Mouse (Mus musculus) left cerebral cortex, postnatal 10 days (tissue): ENCODE measurements around the gene Gal3st2. TPM values are rescaled to one million over a fixed set of nuclear protein-coding genes. Genes with fewer than 3 reads are reported as not detected.

ENCODE experiments used
- total RNA-seq, 2 experiments: library from RNA; stranded (reverse); gene quantifications; 2 replicates each; pipeline ENCODE4 v1.2.3; 2021

Gene Gal3st2
- total RNA-seq, 2 experiments from 2014 or later, result not detected

Other genes with a start within 250 kb of the Gal3st2 start
- 100 to 1,000 TPM; 390 TPM for gene Stk25, start 202.6 kb upstream of the Gal3st2 start, total RNA-seq
- 10 to 100 TPM; 25.0 to 26.6 TPM for gene Bok, start 175.6 kb upstream of the Gal3st2 start, total RNA-seq
- 10 to 100 TPM; 70.2 to 87.6 TPM for gene Atg4b, start 109.8 kb upstream of the Gal3st2 start, total RNA-seq
- 10 to 100 TPM; 31.2 to 32.7 TPM for gene Thap4, start 106.4 kb upstream of the Gal3st2 start, total RNA-seq
- gene Dtymk, start 59.4 kb upstream of the Gal3st2 start, total RNA-seq, result 10 to 100 TPM; 72.0 to 73.1 TPM
- 1 to 10 TPM; 10.0 TPM for gene Ing5, start 57.3 kb upstream of the Gal3st2 start, total RNA-seq
- gene D2hgdh, start 36.4 kb upstream of the Gal3st2 start, total RNA-seq, result 10 to 100 TPM; 11.0 to 14.1 TPM
- gene Gal3st2b, start 57.0 kb downstream of the Gal3st2 start, total RNA-seq, result under 1 TPM; 0.21 to 0.47 TPM
- gene Gal3st2c, start 129.2 kb downstream of the Gal3st2 start, total RNA-seq, result under 1 TPM; 0.06 to 0.08 TPM
- gene Neu4, start 159.1 kb downstream of the Gal3st2 start, total RNA-seq, result 10 to 100 TPM in 1 of 2 experiments, 1 to 10 TPM in 1; 6.8 to 10.5 TPM
- gene Pdcd1, start 191.2 kb downstream of the Gal3st2 start, total RNA-seq, result under 1 TPM; 0.28 to 0.30 TPM